Mouse (Mus musculus): ENCODE data around the gene Prelp.

GRCm38 (mm10) chr1:133915115-133915514 lies 6.1 kb downstream of the Prelp start:
- TF ChIP-seq CTCF (IDR thresholded peaks at IDR 0.05; ENCODE audit: extremely low read depth, insufficient read length, insufficient replicate concordance, low read depth, low read length) (no peak), POLR2A (IDR thresholded peaks at IDR 0.05; ENCODE audit: low read depth, low read length) (no peak)
